Mouse (Mus musculus): ENCODE data around the gene 1700029P11Rik.
A peak's percentile ranks its signal among the peaks of the same experiment; 100 is the strongest.
"Not testable (repeated sequence)": the region's sequence is repeated elsewhere in the genome, so short reads cannot be mapped to it uniquely, and the experiment has no call there.

1700029P11Rik gene

GRCm38 (mm10) chr15:81958906-81959305 lies 21.4 kb upstream of the 1700029P11Rik start:
- no peak for DNase-seq

GRCm38 (mm10) chr15:81960171-81961077 lies 19.9 kb upstream of the 1700029P11Rik start, which contains the start of gene Pmm1:
TSS of gene Pmm1 (minus strand) at chr15:81960930.
- peak; percentile 98 to 99 for DNase-seq

GRCm38 (mm10) chr15:81961078-81961451 lies 19.3 kb upstream of the 1700029P11Rik start:
- DNase-seq = no peak

- no peak for DNase-seq
Observed at GRCm38 (mm10) chr15:81964262-81964661, 16.1 kb upstream of the 1700029P11Rik start.

- no peak for DNase-seq
Observed at GRCm38 (mm10) chr15:81964980-81965545, 15.3 kb upstream of the 1700029P11Rik start.

GRCm38 (mm10) chr15:81966062-81966829 lies 14.1 kb upstream of the 1700029P11Rik start:
- no peak for DNase-seq

GRCm38 (mm10) chr15:81967821-81968220 lies 12.5 kb upstream of the 1700029P11Rik start:
- DNase-seq = no peak

- DNase-seq = no peak
Observed at GRCm38 (mm10) chr15:81968447-81968846, 11.9 kb upstream of the 1700029P11Rik start.

GRCm38 (mm10) chr15:81969173-81969572 lies 11.2 kb upstream of the 1700029P11Rik start:
- no peak for DNase-seq

- DNase-seq = not testable (repeated sequence)
Observed at GRCm38 (mm10) chr15:81969635-81970034, 10.7 kb upstream of the 1700029P11Rik start.

GRCm38 (mm10) chr15:81970498-81970897 lies 9.8 kb upstream of the 1700029P11Rik start:
- not testable (repeated sequence) for DNase-seq

GRCm38 (mm10) chr15:81975156-81975555 lies 5.2 kb upstream of the 1700029P11Rik start:
- not testable (repeated sequence) for DNase-seq

GRCm38 (mm10) chr15:81982173-81982572 lies 1.8 kb downstream of the 1700029P11Rik start:
- no peak for DNase-seq

GRCm38 (mm10) chr15:81985267-81986161 lies 5.2 kb downstream of the 1700029P11Rik start:
- DNase-seq = no peak

GRCm38 (mm10) chr15:81987646-81988045 lies 7.3 kb downstream of the 1700029P11Rik start, which contains the start of gene Xrcc6:
TSS of gene Xrcc6 (plus strand) at chr15:81987835.
- DNase-seq = no peak

GRCm38 (mm10) chr15:81989371-81990062 lies 9.2 kb downstream of the 1700029P11Rik start:
- peak; percentile 88 to 95 for DNase-seq

- DNase-seq = no peak
Observed at GRCm38 (mm10) chr15:81990549-81990948, 10.2 kb downstream of the 1700029P11Rik start.

- no peak for DNase-seq
Observed at GRCm38 (mm10) chr15:81993992-81994391, 13.7 kb downstream of the 1700029P11Rik start.

GRCm38 (mm10) chr15:82004257-82004656 lies 23.9 kb downstream of the 1700029P11Rik start:
- no peak for DNase-seq

- DNase-seq = no peak
Observed at GRCm38 (mm10) chr15:82011947-82012346, 31.6 kb downstream of the 1700029P11Rik start.

- DNase-seq = no peak
Observed at GRCm38 (mm10) chr15:82014745-82015391, 34.5 kb downstream of the 1700029P11Rik start.

Measured in cerebellum, postnatal 36 days (tissue).